Mouse (Mus musculus) left cerebral cortex, postnatal 25 days (tissue): ENCODE measurements at regions not wholly inside any gene's neighbourhood (a gene's known extent, or its start where the extent isn't known, plus 50 kb on each side); places are given as distances from the start of the nearest gene placed in this dataset.
A peak's percentile ranks its signal among the peaks of the same experiment; 100 is the strongest.

Experiments
- DNase-seq, 2 experiments: peaks; one replicate each; pipeline ENCODE4 v3.0.0; 2022; ENCODE audit warnings: low spot score in 2 of 2, mixed read lengths in 1 of 2
- intact Hi-C: fragments of 180-260 bp; cut with DNase I; formaldehyde crosslinking; loops from one replicate; pipeline ENCODE4 v1.15.1; 2025

DNA sequence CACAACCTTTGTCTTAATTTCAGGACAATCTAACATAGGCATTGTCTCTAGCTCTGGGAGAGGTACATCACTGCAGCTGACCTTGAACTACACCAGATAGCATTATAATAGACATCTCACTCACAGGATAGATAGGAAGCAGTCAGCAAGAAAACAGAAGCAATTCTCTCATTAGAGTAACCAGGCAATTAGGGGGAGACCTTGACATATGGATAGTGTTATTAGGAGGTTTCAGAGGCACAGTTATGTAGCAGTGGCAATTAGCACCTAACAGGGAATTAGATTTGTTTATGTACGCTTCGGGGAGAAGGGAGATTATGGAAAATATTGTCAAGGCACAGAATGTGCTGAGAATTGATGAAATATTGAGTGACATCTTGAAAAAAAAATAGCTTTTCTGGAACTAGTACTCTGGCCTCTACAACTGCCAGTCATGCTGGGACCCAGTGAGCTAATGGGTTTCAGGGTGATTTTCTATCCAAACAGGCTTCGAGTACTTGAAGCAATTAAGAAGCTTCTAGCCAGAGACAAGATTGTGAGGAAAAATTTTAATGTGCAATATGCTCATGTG lies 216.8 kb upstream of the Aco1 start:
- DNase-seq, result no peak
- intact Hi-C loops, result no loop called here

DNA sequence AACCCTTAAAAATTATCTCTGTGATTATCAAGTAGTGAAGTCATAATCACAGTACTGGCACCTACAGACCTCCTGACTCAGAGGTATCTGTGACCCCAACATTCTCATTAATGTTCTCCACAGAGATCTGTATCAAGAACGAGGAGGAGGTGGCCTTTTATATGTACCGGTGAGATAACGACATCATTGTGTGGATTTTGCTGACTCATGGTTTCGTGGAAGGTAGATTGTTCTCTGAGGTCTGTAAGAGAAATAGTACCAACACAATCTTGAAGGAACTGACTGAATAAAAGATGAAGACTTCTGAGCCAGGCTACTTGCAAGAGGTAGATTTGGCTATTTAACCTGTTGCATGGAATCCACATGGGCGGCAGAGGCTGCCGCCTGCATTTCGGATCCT lies 216.3 kb upstream of the Aco1 start:
- intact Hi-C loops, result no loop called here
- DNase-seq, result no peak

DNA sequence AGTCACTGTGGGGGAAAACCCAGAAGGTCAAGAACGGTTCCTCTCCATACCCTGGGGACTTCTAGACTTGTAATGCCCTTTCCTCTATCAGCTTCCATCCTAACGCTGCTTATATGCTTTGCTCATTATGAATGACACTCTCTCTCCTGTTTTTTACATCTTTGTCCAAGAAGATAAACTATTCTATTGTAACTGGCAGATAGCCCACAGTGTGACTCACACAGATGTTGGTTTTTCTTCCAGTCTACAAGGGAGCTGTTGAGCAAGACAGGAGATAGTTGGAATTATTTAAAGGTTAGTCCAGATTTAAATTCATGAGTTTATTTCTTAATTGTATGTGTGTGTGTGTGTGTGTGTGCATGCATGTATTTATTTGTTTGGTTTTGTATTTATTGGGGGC lies 214.4 kb upstream of the Aco1 start:
- no peak for DNase-seq
- intact Hi-C loops, result no loop called here

DNA sequence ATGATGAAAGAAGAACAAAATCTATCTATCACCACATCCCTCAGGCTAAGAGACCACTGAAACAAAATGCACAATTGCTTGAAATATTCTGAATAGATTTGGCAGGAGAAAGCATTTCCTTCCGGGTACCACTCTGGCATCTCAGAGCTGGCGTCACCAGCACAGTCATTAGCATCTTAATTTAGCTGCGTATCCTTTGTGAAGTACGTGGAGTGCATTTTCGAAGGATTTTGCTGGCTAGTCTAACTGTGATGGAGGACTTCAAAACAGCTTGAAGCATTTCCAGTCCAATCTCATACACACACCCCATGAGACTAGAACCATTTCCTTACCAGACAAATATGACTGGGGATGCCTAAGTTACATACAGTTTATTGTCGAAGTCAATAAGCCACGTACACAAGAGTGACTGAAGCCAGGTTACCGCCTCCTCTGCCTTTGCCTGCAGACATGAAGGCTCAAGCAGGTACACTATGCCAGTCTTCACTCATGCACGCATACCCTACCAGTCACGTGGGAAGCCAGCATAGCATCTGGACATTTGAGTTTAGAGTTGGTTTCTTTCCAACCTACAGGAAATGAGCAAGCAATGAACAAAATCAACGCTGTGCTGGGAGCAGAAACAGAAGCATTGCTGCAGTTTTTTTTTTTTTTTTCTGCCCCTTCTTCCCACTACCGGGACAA lies 208.7 kb upstream of the Aco1 start:
- DNase-seq, result peak in 1 of 2 experiments; percentile 39

DNA sequence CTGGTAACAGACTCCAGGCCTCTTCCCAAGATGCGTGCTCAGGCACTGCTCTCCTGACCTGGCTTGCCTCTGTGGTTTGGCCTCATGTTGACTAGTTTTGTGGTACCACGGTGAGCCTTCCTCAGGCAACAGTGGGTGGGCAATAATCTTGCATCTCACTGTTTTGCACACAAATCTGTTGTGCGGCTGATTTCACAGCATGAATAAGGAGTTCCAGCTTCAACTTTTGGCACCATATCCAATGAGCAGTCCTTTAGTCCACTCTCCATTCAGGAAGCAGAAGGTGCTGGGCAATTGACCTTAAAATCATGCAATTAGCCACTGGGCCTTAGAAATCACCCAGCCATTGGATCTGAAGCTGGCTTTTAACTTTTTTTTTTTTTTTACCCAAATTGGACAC lies 184.2 kb upstream of the Aco1 start:
- no peak for DNase-seq
- intact Hi-C loops, result no loop called here

More for the DNA sequence above, 208.7 kb upstream of the Aco1 start:
- intact Hi-C loops, result no loop called here

DNA sequence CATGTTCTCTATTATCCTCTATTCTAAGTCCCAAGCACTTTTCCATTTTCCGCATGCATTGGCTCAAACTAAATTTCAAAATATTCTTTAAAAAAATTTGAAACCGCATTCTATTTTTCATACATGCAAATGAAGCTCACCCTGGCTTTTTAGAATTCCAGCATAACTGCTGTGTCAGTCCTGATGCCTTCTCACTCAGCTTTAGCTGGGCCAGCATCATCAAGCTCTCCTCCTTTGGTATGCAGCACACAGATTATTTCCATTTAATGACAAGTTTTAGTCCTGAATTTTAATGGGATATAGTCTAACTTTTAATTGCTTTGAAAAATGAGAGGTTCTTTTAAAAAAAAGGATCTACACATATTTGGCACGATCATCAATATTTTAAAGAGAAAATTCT lies 174.9 kb upstream of the Aco1 start:
- intact Hi-C loops, result no loop called here

DNA sequence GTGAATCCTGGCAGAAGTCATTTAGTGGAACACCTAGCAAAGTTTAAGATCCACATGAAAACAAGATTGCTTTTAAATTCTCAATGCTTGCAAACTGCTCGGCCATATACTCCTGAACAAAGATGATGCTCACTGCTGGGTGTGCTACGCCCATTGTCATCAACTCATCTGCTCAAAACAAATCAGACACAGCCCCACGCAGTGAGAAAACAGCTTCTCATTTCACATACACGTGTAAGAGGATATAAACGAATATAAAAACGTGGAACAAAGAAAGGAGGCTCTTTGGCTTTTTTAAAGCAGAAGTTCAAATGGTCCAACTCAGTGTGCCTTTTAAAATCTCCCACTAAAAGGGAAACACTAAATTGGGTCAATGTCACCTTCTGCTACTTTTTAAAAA lies 151.5 kb upstream of the Aco1 start:
- intact Hi-C loops, result loop anchor here (5.0 to 10.0 kb wide), 3 partner anchors 199 to 697 kb away; no protein-coding TSS in a partner anchor
- peak in 1 of 2 experiments; percentile 66 for DNase-seq

More for the DNA sequence above, 174.9 kb upstream of the Aco1 start:
- DNase-seq, result peak in 1 of 2 experiments; percentile 40

DNA sequence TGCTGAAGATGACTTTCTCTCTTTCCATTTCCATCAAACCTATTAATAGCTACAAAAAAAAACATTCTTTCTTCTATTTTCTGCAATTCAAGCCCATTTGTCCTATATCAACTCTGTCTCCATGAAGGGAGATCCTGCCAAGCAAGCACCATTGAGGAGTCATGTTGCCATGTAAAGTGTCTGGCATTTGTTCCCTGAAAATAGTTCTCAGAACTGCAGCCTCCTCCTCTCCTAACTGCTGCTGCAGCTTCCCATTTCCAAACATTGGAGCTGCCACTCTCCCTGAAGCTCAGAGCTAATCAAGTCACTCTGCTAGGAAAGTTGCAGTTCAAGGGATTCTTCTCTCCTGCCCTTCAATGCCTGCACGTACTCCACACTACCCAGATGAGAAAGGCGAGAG lies 151.0 kb upstream of the Aco1 start:
- intact Hi-C loops, result loop anchor here (5.0 to 10.0 kb wide), 3 partner anchors 200 to 697 kb away; no protein-coding TSS in a partner anchor
- peak in 1 of 2 experiments; percentile 89 for DNase-seq

DNA sequence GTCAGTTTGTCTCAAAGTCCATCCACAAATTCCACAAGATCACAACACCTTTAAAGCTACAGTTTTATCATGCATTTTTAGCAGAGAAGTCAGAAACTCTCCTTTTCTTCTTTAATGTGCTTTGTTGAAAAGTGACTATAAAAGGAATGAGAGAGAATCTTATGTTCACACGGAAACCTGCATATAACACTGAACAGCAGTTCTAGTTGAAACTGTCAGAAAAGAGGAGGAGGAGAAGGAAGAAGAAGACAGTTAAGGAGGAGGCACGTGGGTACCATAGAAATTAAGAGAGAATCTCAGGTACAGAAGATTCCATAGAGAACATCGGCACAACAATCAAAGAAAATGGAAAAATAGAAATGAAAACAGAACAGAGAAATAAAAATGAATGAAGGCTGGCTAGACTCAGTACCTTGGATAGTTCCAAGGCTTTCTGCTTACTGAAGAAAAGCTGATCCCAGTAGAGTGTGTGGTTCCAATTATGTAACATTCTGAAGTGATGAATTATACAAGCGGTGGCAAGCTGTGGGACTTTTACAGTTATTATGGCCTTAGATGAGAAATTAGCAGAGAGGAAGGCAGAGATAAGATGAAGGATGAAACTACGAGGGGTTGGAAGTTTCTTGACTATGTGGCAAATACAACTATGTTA lies 144.0 kb upstream of the Aco1 start:
- intact Hi-C loops, result loop anchor here (5.0 to 10.0 kb wide), 2 partner anchors 704 to 802 kb away; no protein-coding TSS in a partner anchor
- peak in 1 of 2 experiments; percentile 63 for DNase-seq

DNA sequence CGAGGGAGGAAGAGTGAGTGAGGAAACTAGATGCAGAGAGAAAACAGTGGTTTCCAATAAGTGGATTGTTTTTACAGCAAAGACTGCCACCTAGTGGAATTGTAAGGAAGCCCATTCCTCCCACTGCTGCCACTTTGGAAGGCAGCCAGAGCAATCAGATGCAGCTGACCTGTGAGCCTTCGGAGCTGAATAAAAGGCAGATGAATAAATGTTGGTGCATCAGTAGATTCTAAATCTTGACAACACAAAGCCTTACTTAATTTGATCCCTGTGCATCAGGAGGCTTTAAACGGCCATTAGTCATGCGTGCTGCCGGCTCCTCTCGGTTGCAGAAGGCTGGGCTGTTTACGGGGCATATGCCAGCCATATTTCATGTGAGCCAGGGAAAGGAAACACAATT lies 128.2 kb upstream of the Aco1 start:
- peak; percentile 84 to 90 for DNase-seq
- intact Hi-C loops, result loop anchor here (5.0 kb wide), 2 partner anchors 88 to 317 kb away; no protein-coding TSS in a partner anchor

DNA sequence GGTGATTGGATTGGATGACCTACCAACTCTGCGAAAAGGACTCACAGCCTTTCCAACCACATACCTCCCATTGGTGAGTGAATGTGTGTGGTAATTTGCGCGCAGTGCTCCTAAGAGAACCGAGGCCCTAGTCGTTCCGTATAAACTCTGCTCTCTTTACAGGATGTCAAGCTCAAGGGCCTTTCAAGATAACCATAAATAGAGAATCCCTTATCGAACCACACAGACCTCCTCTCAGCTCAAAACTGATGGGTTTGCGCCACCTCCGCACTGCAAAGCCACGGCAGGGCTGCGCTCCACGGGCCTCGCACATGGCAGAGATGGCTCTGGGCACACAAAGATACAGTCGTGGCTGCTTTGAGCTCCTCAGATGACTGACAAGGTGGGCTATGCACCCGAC lies 126.0 kb upstream of the Aco1 start:
- intact Hi-C loops, result loop anchor here (5.0 kb wide), 1 partner anchor 85 kb away; no protein-coding TSS in a partner anchor
- no peak for DNase-seq

DNA sequence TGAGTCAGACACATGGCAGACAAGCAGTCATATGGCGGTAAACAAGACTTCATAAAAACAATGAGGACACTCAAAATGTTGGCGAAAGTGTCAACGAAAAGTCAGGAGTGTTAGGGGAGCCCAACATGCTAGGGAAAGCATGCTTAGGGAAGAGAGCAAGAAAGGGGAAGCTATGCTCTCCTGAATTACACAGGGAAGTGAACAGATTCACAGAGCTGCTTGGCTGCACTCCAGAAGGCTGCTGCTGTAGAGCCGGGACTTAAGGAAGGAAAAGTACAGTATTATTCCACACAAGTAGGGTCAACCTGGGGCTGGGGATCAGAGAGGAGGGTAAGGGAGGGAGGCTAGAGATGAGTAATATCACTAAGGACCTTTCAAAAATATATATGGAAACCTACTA lies 124.7 kb upstream of the Aco1 start:
- intact Hi-C loops, result loop anchor here (5.0 kb wide), 1 partner anchor 84 kb away; no protein-coding TSS in a partner anchor
- DNase-seq, result no peak

DNA sequence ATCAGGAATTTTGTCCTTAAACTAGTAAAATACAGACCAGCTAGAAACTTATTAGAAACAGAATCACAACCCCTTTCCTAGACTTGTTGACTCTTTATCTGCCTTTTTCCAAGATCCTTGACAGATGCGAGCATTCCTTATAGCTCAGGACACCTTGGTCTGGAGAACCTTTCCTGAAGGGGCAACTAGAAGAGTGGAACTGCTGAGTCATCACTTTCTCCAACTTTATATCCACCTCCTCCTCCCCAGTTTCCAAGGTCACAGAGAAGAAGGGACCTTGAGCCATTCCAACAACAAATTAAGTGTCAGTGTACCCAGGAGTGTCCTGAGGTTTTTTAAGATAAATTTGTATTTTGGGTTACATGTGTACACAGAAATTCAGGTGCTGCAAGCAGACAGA lies 111.5 kb upstream of the Aco1 start:
- intact Hi-C loops, result no loop called here
- no peak for DNase-seq

DNA sequence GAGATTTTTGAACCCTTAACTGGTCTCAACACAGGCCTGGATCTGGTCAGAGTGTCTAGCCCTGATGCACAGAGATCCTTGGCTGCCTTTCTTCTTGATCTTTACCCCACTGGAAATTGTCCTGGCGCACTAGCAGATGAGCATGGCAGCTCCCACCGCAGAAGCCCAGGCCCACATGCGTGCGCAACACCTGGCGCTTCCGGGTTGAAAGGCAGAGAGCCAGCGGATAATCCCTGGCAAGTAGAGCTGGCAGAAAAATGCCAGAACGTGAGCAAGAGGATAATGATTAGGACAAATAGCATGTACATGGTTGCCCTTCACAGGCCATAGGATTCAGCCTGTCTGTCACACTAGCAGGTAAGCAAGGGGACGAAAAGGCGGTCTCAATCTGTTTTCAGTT lies 95.0 kb upstream of the Aco1 start:
- intact Hi-C loops, result no loop called here
- DNase-seq, result no peak

DNA sequence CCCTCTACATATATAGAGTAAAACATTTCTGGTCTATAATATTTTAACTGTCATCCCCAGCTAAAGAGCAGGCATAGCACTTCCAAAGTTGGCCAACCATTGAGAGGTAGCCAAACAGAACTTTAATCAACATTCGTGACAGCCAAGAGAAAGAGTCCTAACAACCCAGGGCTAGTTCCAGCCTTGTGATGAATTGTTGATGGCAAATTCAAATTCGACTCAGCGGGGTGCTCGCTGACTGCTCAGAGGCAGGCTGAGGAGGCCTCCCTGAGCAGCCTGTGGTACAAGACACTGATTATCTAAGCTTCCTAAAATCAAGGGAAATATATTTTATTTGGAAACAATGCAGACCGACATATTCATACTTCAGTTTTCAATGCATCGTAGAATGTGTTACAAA lies 93.8 kb upstream of the Aco1 start:
- DNase-seq, result no peak
- intact Hi-C loops, result no loop called here

DNA sequence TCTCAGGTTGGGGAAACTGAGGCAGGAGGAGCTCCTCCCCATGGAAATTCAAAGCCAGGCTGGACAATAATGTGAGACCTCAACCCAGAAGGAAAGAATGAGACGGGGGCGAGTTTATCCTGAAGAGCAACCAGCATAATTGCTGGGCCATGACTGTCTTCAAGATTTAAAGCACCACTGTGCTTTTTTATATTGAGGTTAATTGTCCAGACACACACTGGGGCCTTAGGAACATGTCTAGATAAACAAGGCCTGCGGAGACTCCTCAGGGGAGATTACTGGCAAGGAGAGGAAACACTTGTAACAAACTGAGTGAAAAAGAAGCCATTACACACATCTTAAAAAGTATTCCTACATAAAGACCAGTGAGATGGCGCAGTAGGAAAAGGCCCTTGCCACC lies 91.0 kb upstream of the Aco1 start:
- intact Hi-C loops, result no loop called here
- no peak for DNase-seq

DNA sequence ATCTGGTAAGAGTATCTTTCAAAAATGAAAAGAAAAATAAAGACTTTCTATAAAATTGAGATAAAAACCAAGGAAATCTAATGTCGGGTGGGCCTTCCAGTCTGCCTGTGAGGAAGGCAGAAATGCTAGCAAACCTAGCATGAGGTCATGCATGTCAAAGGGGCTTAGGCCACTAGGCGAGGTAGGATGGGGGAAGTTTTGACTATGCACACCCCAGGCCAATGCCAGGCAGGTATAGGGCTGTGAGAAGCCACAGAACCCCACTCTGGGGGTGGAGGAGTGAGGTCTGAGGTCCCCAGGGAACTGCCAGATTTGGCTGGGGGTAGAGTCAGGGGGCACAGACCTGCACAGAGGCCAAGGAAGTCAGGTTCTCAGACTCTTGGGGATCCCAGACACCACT lies 89.5 kb upstream of the Aco1 start:
- no peak for DNase-seq
- intact Hi-C loops, result no loop called here

DNA sequence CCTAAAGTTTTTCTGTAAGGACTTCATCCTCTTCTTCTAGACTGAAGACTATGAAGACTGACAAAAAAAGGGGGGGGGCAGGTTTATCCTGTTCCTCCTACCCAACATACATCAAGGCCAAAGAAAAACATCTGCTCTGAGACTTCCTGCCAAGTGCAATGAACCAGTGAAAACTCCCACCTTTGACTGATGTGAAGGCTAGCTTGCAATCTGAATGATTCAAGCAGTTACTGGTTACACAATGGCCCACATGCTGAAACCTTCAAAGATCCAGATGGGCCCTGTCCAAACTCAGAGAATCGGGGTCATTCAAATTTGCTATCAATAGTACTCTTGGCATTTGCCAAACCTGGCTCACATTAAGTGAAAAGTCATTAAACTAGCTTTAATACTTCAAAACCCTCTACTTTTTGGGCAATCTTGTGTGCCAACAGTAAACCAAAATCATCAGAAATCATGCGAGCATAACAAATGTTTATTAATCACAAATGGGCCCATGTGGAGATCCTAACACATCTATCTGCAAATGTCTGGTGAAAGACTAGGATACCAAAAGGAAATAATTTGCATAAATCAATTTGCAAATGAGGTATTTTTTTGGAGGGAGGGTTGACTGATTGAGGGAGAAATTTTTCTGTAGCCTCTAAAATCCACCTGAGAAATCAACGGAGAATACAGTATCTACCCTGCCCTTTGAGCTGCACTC lies 79.0 kb upstream of the Aco1 start:
- no peak for DNase-seq
- intact Hi-C loops, result no loop called here

DNA sequence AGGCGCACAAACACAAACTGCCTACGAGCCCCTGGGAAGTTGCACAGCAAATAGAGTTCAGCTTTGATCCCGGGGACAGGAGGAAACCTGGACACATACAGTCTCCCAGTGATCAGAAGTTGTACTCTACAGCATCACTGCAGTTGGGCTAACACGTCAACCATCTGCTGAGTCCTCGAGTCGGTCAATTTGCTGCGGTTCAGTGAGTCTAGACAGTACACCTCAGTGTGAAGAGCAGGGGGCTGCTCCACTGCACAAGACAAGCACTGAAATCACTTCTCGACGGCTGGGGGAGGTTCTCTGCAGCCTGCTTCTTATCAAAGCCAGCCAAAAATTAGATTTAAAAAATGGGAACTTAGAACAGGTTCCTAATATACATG lies 78.4 kb upstream of the Aco1 start:
- intact Hi-C loops, result no loop called here
- no peak for DNase-seq

DNA sequence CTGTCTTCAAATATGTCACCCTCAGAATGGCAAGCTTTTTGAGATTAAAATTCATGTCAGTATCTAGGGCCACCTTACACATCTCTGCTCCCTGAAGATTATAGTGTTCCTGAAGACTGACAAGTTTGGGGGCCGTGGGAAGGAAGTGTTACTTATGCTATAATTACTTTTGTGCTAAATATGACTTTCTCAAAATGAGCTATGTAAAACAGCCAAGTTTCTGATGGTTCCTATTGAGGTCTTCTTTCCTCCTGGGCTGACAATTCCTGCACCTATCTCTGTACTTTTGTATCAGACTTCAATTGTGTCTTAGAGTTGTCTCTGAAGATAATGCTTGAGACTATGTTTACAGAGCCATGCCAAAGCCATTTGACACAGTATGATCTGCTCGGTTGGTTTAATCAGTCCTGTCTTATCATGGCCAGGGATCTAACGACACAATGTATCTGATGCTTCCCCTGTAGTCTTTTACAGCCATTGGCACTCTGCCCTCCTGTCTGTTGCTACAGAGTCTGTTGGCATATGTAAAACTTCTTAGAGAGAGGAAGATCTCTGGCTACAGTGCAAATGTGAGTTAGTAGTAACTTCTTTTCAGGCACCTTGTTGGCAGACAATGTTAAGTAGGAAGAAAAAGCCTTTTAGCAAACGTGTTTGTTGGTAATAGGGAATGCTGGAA lies 71.8 kb upstream of the Aco1 start:
- intact Hi-C loops, result loop anchor here (2.0 kb wide), 1 partner anchor 32 kb away; no protein-coding TSS in a partner anchor
- DNase-seq, result peak; percentile 36 to 81
